Mouse (Mus musculus) ovary, adult 18-20 months (tissue): Measurements from ENCODE around the gene Ankrd12.

Source experiments
- DNase-seq: peaks from one replicate; pipeline ENCODE4 v3.0.0; 2022; ENCODE audit warnings: low spot score, mixed read lengths

The Ankrd12 gene

DNA sequence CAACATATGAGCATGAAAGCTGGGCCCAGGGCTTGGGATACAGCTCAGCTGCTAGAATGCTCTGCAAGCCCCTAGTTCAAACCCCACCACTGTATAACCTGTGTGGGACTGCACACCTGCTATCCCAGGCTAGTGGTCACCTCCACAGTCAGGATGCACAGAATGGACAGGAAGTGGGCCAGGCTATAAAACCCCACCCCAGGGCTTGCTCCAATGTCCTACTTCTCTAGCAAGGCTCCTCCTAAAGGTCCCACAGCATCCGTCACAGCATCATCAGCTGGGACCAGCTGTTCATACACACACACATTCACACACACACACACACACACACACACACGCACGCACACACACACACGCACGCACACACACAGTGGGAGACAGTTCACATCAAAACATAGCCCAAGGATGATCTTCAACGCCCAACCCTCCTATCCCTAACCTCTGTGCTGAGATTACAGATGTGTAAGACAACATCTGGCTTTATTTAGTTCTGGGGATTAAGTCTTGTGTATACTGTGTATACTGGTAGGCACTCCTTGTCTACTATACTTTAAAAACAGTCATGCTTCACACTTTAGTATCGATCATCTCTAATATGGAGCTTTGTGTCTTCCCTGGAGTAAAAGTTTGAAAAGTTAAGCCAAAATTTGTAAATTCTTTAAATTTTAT lies 146.6 kb downstream of the Ankrd12 start:
- no peak for DNase-seq

- DNase-seq: no peak
Measured at GRCm38 (mm10) chr17:65929319-65929978, 147.4 kb downstream of the Ankrd12 start.

GRCm38 (mm10) chr17:65927077-65927476 lies 149.8 kb downstream of the Ankrd12 start:
- no peak for DNase-seq

GRCm38 (mm10) chr17:65924218-65924617 lies 152.7 kb downstream of the Ankrd12 start:
- DNase-seq: no peak

GRCm38 (mm10) chr17:65921975-65922374 lies 154.9 kb downstream of the Ankrd12 start:
- DNase-seq: no peak

GRCm38 (mm10) chr17:65919235-65919634 lies 157.7 kb downstream of the Ankrd12 start:
- no peak for DNase-seq

DNA sequence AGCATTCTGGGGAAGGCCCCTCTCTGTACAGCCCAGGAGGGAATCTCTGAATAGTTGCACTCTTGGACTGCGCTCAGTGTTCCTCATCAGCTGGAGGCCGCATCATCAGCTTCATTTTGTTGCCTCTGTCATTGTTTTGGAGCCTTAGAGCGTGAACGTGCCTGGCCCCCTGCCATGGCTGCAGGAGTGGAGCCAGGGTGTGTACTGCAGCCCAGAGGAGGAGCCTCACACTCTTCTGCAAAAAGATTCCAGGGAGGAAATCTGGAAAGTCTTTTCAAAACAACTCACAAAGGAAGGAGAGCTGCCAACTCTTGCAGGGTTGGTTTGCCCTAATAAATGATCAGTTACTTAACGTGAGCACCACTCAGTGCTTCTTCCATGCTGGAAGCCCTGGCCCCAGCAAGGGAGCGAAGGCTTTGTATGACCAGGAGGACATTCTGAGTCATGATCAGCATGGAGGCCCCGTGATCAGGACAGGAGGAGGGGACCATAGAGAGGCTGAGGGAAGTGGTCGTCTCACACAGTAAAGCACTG lies 160.7 kb downstream of the Ankrd12 start:
- peak; percentile 81 for DNase-seq
